Mouse (Mus musculus): ENCODE measurements around the gene Bicc1. TPM values are rescaled to one million over a fixed set of nuclear protein-coding genes. Genes with fewer than 3 reads are reported as not detected.
A peak's percentile ranks its signal among the peaks of the same experiment; 100 is the strongest.

Gene Bicc1
- polyA plus RNA-seq, 1 experiment from 2014 or later, result 9.4 TPM

DNA sequence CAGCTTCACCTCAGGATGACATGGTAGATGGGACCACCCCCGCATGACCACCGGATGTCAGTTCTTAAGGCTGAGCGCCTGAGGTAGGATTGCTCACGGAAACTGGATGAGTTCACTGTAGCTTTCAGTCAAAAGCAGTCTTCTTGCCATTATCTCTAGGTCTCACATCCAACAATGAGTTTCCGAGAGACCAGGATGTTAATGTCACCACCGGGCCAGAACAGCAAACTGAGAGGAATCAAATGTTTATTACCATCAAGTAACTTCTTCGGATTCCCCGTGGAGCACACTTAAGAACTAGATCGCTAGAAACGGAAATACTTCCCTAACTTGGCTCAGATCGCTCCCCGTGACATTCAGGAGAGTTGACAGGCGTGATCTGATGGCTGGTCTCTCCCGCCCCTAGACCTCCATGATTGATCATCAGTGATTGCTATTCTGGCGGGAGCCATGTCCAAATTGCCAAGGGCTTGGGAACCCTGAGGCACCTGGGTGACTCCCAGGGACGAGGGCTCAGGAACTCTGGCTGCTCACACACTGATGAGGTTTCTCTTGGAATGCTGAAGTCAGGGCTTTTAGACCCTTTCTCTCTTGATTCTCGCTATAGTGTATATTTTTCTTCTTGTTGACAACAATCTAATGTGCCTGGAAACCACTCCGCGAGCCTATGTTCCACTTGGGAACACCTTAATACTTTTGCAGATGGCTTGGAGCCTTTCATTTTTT lies 149.6 kb downstream of the Bicc1 start:
- Histone ChIP-seq H3K4me3 (ENCODE audit: low read depth, low read length) (no peak overlapping the region), H3K36me3 (ENCODE audit: control insufficient read depth, insufficient read depth, low read length) (no peaks in the 10 kb centered on the region), H3K9ac (ENCODE audit: low read depth, low read length) (no peak overlapping the region), H3K27ac (ENCODE audit: low read depth, low read length) (no peak overlapping the region), H3K4me2 (replicated peaks; ENCODE audit: low read depth, low read length) (no peak overlapping the region), H3K9me3 (ENCODE audit: control insufficient read depth, low read length) (no peaks in the 10 kb centered on the region), H3K4me1 (replicated peaks; ENCODE audit: control insufficient read depth, insufficient read depth, low read length) (no peaks in the 10 kb centered on the region), H3K27me3 (ENCODE audit: control insufficient read depth, insufficient read depth, low read length) (no peaks in the 10 kb centered on the region)
- WGBS, result 81% methylated on average over 19 of the region's 19 CpGs
- no peak for ATAC-seq (ENCODE audit: low FRiP score)
- no peak for DNase-seq (ENCODE audit: low spot score)

DNA sequence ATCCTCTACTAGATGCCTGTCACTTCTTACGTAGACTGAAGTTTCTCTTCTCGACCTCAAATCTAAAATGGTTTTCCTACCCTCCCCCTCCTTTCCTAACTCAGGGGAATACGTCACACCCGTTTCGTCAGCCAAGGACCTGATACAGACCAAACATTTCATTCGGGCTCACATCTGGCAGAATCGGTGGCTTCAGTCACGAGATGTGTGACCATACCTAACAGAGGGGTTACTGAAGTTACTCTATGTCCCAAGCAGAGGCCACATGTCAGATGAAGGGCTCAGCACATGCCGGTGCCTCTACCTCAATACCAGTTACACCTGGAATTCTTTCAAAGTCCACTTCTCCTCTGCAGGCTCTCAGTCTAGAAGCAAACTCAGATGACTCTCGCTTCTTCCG lies 150.8 kb downstream of the Bicc1 start:
- Histone ChIP-seq H3K4me1 (replicated peaks; ENCODE audit: control insufficient read depth, insufficient read depth, low read length) (no peaks in the 10 kb centered on the region), H3K27me3 (ENCODE audit: control insufficient read depth, insufficient read depth, low read length) (no peaks in the 10 kb centered on the region), H3K9me3 (ENCODE audit: control insufficient read depth, low read length) (no peaks in the 10 kb centered on the region), H3K36me3 (ENCODE audit: control insufficient read depth, insufficient read depth, low read length) (no peaks in the 10 kb centered on the region), H3K27ac (ENCODE audit: low read depth, low read length) (no peak overlapping the region), H3K4me2 (replicated peaks; ENCODE audit: low read depth, low read length) (no peak overlapping the region), H3K4me3 (ENCODE audit: low read depth, low read length) (no peak overlapping the region), H3K9ac (ENCODE audit: low read depth, low read length) (no peak overlapping the region)
- WGBS, result 90% methylated on average over 11 of the region's 11 CpGs
- ATAC-seq (ENCODE audit: low FRiP score) (no peak), DNase-seq (ENCODE audit: low spot score) (no peak)

DNA sequence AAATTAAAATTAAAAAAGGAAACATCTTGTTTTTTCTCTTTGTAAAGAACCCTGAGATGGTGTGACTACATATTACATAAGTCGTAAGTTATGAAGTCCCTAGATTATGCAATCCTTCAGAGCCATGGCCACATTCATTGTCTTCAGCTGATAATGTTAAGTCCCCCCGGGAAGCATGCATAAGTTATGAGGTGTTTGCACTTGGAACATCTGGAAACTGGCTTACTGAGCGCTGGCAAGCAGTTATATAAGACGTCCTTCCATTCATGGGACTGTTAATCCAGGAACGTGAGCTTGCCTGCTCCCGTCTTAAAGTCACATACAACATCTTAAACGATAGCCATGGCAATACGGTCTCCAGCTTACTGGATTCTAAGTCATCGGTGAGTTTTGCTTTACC lies 151.5 kb downstream of the Bicc1 start:
- no peak overlapping the region for H3K4me2 ChIP-seq (replicated peaks; ENCODE audit: low read depth, low read length)
- no peaks in the 10 kb centered on the region for H3K27me3 ChIP-seq (ENCODE audit: control insufficient read depth, insufficient read depth, low read length)
- ATAC-seq (ENCODE audit: low FRiP score) (no peak), DNase-seq (ENCODE audit: low spot score) (no peak)
- H3K4me3 ChIP-seq (ENCODE audit: low read depth, low read length), result no peak overlapping the region
- H3K27ac ChIP-seq (ENCODE audit: low read depth, low read length), result no peak overlapping the region
- H3K9me3 ChIP-seq (ENCODE audit: control insufficient read depth, low read length), result no peaks in the 10 kb centered on the region
- 82% methylated on average over 9 of the region's 9 CpGs for WGBS
- no peak overlapping the region for H3K9ac ChIP-seq (ENCODE audit: low read depth, low read length)
- no peaks in the 10 kb centered on the region for H3K4me1 ChIP-seq (replicated peaks; ENCODE audit: control insufficient read depth, insufficient read depth, low read length)
- no peaks in the 10 kb centered on the region for H3K36me3 ChIP-seq (ENCODE audit: control insufficient read depth, insufficient read depth, low read length)

- no peak overlapping the region for H3K9ac ChIP-seq (ENCODE audit: low read depth, low read length)
- H3K36me3 ChIP-seq (ENCODE audit: control insufficient read depth, insufficient read depth, low read length), result no peaks in the 10 kb centered on the region
- WGBS, result 90% methylated on average over 5 of the region's 5 CpGs
- H3K27me3 ChIP-seq (ENCODE audit: control insufficient read depth, insufficient read depth, low read length), result no peaks in the 10 kb centered on the region
- H3K4me2 ChIP-seq (replicated peaks; ENCODE audit: low read depth, low read length), result no peak overlapping the region
- no peaks in the 10 kb centered on the region for H3K4me1 ChIP-seq (replicated peaks; ENCODE audit: control insufficient read depth, insufficient read depth, low read length)
- ATAC-seq (ENCODE audit: low FRiP score) (no peak), DNase-seq (ENCODE audit: low spot score) (no peak)
- H3K27ac ChIP-seq (ENCODE audit: low read depth, low read length), result no peak overlapping the region
- H3K4me3 ChIP-seq (ENCODE audit: low read depth, low read length), result no peak overlapping the region
- no peaks in the 10 kb centered on the region for H3K9me3 ChIP-seq (ENCODE audit: control insufficient read depth, low read length)
These were observed 152.0 kb downstream of the Bicc1 start for GRCm38 (mm10) chr10:71007516-71007915.

- ATAC-seq (ENCODE audit: low FRiP score) (no peak), DNase-seq (ENCODE audit: low spot score) (no peak)
- H3K36me3 ChIP-seq (ENCODE audit: control insufficient read depth, insufficient read depth, low read length), result no peaks in the 10 kb centered on the region
- no peak overlapping the region for H3K4me3 ChIP-seq (ENCODE audit: low read depth, low read length)
- no peaks in the 10 kb centered on the region for H3K4me1 ChIP-seq (replicated peaks; ENCODE audit: control insufficient read depth, insufficient read depth, low read length)
- H3K27ac ChIP-seq (ENCODE audit: low read depth, low read length), result no peak overlapping the region
- H3K9ac ChIP-seq (ENCODE audit: low read depth, low read length), result no peak overlapping the region
- 95% methylated on average over 3 of the region's 3 CpGs for WGBS
- H3K27me3 ChIP-seq (ENCODE audit: control insufficient read depth, insufficient read depth, low read length), result no peaks in the 10 kb centered on the region
- H3K4me2 ChIP-seq (replicated peaks; ENCODE audit: low read depth, low read length), result no peak overlapping the region
- no peaks in the 10 kb centered on the region for H3K9me3 ChIP-seq (ENCODE audit: control insufficient read depth, low read length)
These were observed 152.5 kb downstream of the Bicc1 start for GRCm38 (mm10) chr10:71007001-71007400.

DNA sequence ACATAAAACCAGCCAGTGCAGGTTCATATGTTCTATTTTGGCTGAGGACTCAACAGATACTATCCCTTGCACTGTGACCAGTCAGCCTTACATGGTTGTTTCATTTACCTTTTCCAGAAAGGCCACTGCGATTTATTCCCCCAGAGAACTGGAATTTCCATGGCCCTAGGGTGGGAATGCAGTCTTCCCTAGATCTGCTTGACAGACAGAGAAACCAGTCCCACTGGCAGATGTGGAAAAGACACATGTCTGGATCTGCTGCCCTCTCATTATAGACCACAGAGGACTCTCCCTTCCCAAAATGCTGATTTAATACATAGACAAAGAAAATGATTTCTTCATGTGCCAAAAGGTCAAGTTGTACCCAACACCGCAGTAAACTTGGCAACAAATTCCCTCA lies 156.6 kb downstream of the Bicc1 start:
- H3K9me3 ChIP-seq (ENCODE audit: control insufficient read depth, low read length), result no peaks in the 10 kb centered on the region
- no peaks in the 10 kb centered on the region for H3K36me3 ChIP-seq (ENCODE audit: control insufficient read depth, insufficient read depth, low read length)
- WGBS, result 88% methylated on average over 2 of the region's 2 CpGs
- DNase-seq (ENCODE audit: low spot score) (no peak), ATAC-seq (ENCODE audit: low FRiP score) (no peak)
- H3K4me1 ChIP-seq (replicated peaks; ENCODE audit: control insufficient read depth, insufficient read depth, low read length), result no peaks in the 10 kb centered on the region
- H3K27ac ChIP-seq (ENCODE audit: low read depth, low read length), result no peak overlapping the region
- no peaks in the 10 kb centered on the region for H3K27me3 ChIP-seq (ENCODE audit: control insufficient read depth, insufficient read depth, low read length)
- no peak overlapping the region for H3K4me3 ChIP-seq (ENCODE audit: low read depth, low read length)
- H3K9ac ChIP-seq (ENCODE audit: low read depth, low read length), result no peak overlapping the region
- H3K4me2 ChIP-seq (replicated peaks; ENCODE audit: low read depth, low read length), result no peak overlapping the region

DNA sequence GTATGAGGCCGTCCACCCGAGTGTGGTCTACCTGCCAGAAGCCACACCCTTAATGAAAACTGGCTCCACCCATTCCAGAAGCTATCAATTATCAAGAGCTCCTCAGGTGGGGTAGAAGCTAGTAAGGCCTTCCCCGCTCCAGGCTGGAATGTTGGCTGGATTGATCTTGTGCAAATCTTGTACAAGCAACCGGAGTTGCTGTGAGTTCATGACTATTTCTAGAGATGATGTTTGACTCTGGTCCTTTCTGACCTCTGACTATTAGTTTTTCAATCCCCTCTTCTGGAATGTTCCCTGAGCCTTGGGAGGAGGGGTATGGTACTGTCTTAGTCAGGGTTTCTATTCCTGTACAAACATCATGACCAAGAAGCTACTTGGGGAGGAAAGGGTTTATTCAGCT lies 157.3 kb downstream of the Bicc1 start:
- H3K36me3 ChIP-seq (ENCODE audit: control insufficient read depth, insufficient read depth, low read length), result no peaks in the 10 kb centered on the region
- no peaks in the 10 kb centered on the region for H3K4me1 ChIP-seq (replicated peaks; ENCODE audit: control insufficient read depth, insufficient read depth, low read length)
- WGBS, result 94% methylated on average over 4 of the region's 4 CpGs
- H3K4me2 ChIP-seq (replicated peaks; ENCODE audit: low read depth, low read length), result no peak overlapping the region
- no peak overlapping the region for H3K4me3 ChIP-seq (ENCODE audit: low read depth, low read length)
- DNase-seq (ENCODE audit: low spot score), result no peak
- H3K9ac ChIP-seq (ENCODE audit: low read depth, low read length), result no peak overlapping the region
- H3K27me3 ChIP-seq (ENCODE audit: control insufficient read depth, insufficient read depth, low read length), result no peaks in the 10 kb centered on the region
- no peak for ATAC-seq (ENCODE audit: low FRiP score)
- H3K9me3 ChIP-seq (ENCODE audit: control insufficient read depth, low read length), result no peaks in the 10 kb centered on the region
- no peak overlapping the region for H3K27ac ChIP-seq (ENCODE audit: low read depth, low read length)

- DNase-seq (ENCODE audit: low spot score), result peak; percentile 19
- 55% methylated on average over 4 of the region's 4 CpGs for WGBS
- no peaks in the 10 kb centered on the region for H3K9me3 ChIP-seq (ENCODE audit: control insufficient read depth, low read length)
These were observed 161.4 kb downstream of the Bicc1 start for GRCm38 (mm10) chr10:70998136-70998535.

DNA sequence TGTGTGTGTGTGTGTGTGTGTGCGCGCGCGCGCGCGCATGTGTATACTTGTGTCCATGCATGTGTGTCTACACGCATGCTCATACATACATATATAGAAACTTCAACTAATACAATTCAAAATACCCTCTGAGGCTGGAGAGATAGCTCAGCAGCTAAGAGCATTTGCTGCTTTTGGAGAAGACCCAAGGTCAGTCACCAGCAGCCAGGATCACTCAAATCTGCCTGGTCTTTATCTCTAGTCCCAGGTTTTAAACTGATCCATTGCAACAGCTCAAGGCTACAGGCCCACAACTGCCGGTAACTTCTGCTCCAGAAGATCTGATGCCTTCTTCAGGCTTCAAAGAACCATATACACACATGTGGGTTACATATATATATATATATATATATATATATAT lies 163.4 kb downstream of the Bicc1 start:
- no peak for ATAC-seq (ENCODE audit: low FRiP score)
- H3K4me1 ChIP-seq (replicated peaks; ENCODE audit: control insufficient read depth, insufficient read depth, low read length), result no peaks in the 10 kb centered on the region
- no peak overlapping the region for H3K9ac ChIP-seq (ENCODE audit: low read depth, low read length)
- DNase-seq (ENCODE audit: low spot score), result no peak
- 97% methylated on average over 9 of the region's 9 CpGs for WGBS
- no peaks in the 10 kb centered on the region for H3K36me3 ChIP-seq (ENCODE audit: control insufficient read depth, insufficient read depth, low read length)
- no peak overlapping the region for H3K4me2 ChIP-seq (replicated peaks; ENCODE audit: low read depth, low read length)
- H3K4me3 ChIP-seq (ENCODE audit: low read depth, low read length), result no peak overlapping the region
- H3K27me3 ChIP-seq (ENCODE audit: control insufficient read depth, insufficient read depth, low read length), result no peaks in the 10 kb centered on the region
- no peak overlapping the region for H3K27ac ChIP-seq (ENCODE audit: low read depth, low read length)
- no peaks in the 10 kb centered on the region for H3K9me3 ChIP-seq (ENCODE audit: control insufficient read depth, low read length)

More at GRCm38 (mm10) chr10:70998136-70998535, 161.4 kb downstream of the Bicc1 start:
- no peaks in the 10 kb centered on the region for H3K36me3 ChIP-seq (ENCODE audit: control insufficient read depth, insufficient read depth, low read length)
- no peak overlapping the region for H3K9ac ChIP-seq (ENCODE audit: low read depth, low read length)
- no peak overlapping the region for H3K27ac ChIP-seq (ENCODE audit: low read depth, low read length)
- H3K27me3 ChIP-seq (ENCODE audit: control insufficient read depth, insufficient read depth, low read length), result no peaks in the 10 kb centered on the region
- no peak overlapping the region for H3K4me2 ChIP-seq (replicated peaks; ENCODE audit: low read depth, low read length)
- no peak overlapping the region for H3K4me3 ChIP-seq (ENCODE audit: low read depth, low read length)
- ATAC-seq (ENCODE audit: low FRiP score), result no peak
- no peaks in the 10 kb centered on the region for H3K4me1 ChIP-seq (replicated peaks; ENCODE audit: control insufficient read depth, insufficient read depth, low read length)

Measured in hindbrain, embryonic 11.5 days (tissue).